Mouse (Mus musculus) gastrocnemius, postnatal 25 days (tissue): ENCODE measurements at regions not wholly inside any gene's neighbourhood (a gene's known extent, or its start where the extent isn't known, plus 50 kb on each side); places are given as distances from the start of the nearest gene placed in this dataset.
A peak's percentile ranks its signal among the peaks of the same experiment; 100 is the strongest.

Experiments used
- DNase-seq: peaks from one replicate; pipeline ENCODE4 v3.0.0; 2022

DNA sequence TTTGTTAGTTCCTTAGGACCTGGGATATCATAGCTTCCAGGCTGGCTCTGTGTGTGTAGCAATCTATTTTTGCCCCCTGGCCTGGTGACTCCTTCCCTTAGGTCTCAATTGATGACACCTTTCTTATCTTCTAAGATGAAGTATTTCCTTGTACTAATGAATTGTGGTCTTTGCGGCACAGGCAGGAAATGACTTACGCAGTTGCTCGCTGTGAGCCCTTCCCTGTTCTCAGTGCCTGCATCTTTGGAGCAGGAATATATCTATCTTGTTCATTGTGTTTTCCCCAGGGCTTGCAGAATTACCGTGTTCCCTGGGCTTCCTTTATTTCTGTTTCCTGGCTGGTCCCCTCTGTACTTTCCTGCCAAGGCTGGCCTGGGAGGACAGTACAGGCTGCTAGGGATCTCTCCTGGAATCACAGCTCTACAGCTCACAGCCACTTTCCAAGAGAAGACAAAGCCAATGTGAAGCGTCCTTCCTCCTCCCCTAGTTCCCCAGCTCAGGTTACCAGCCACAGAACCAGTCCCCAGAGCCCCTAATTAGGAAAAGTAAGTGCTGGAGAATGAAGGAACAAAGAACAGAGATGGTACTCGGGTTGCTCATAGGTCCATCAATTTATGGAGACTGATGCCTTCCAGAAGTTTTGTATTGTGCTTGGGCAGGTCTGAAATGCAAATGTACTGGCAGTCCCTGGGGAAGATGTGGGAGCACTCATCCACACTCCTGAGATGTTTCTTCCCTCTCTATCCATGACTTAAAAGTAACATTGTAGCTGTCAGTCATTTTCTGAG lies 119.2 kb upstream of the Eef2kmt start:
- peak; percentile 17 for DNase-seq

DNA sequence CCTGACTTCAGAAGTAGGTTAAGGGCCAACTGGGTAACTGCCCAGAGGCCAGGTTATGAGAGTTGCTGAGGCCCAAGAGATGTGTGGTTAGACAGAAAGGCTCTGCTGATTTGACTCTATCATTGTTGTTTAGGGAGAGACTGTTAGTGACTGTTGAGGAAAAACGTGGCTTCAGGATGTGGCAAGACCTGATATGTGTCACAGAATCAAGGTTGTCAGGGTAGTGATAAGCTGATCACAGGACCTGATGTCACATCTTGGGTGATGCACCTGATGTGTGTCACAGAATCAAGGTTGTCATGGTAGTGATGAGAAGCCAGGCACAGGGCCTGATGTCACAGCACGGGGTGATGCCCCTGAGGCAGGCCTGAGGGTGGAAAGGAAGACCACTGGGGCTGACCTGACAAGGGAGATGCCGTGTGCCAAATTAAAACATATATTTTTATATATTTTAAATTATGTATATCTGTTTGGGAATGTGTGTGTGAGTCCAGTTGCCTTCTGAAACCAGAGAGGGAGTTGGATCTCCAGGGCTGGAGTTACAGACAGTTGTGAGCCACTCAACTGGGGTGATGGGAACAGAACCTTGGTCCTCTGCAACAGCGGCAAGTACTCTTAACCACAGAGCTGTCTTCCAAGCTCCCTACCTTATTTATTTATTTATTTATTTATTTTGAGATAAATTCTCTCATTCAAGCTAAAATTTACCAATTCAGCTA lies 115.6 kb upstream of the Eef2kmt start:
- DNase-seq: no peak

GRCm38 (mm10) chr16:5370496-5370895 lies 114.7 kb upstream of the Eef2kmt start:
- DNase-seq: no peak

- DNase-seq: no peak
Observed at GRCm38 (mm10) chr16:5368897-5369558, 113.2 kb upstream of the Eef2kmt start.

- DNase-seq: no peak
Observed at GRCm38 (mm10) chr16:5368357-5368756, 112.6 kb upstream of the Eef2kmt start.

DNA sequence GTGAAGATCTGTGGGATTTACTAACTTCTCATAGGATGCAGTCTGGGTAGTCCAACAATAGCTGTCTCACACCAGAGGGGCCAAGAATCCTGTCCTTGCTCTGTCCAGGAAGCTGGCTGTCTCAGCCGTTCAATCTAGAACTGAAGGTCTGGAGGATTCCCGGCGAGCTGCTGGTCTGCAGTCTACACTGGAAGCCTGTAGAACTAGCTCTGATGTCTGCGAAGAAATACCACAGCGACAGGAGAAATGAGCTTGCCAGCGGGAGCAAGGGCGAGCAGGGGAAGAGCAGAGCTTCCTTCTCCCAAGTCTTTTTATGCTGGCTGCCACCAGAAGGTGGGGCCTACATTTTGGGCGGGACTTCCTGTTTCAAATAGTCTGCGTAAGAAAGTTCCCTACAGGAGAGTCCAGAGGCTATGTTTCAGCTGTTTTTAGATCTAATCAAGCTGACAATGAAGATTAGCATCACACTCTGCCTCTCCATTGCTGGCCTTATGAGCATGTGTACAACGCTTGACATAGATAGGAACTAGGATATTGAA lies 111.9 kb upstream of the Eef2kmt start:
- DNase-seq: no peak

DNA sequence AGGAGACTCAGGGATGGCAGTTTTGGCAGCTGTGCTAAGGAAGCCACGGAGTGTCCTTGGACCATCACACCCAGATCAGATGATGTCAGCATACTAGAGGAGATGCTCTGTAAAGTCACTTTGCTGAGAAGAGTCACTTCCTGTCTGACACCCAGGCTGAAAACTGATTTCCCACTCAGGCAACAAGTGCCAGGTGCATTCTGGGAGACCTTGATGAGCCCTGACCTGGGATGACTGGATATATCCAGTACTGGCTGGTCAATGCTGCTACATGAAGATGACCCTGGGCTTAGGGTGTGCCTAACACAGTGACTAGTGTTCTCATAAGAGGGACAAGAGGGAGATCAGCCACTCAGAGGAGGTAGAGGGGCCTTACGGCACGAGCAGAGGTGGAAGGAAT lies 110.2 kb upstream of the Eef2kmt start:
- no peak for DNase-seq

GRCm38 (mm10) chr16:5363007-5363570 lies 107.3 kb upstream of the Eef2kmt start:
- no peak for DNase-seq

GRCm38 (mm10) chr16:5359193-5359592 lies 103.4 kb upstream of the Eef2kmt start:
- no peak for DNase-seq

- DNase-seq: no peak
Observed at GRCm38 (mm10) chr16:5353881-5354280, 98.1 kb upstream of the Eef2kmt start.

DNA sequence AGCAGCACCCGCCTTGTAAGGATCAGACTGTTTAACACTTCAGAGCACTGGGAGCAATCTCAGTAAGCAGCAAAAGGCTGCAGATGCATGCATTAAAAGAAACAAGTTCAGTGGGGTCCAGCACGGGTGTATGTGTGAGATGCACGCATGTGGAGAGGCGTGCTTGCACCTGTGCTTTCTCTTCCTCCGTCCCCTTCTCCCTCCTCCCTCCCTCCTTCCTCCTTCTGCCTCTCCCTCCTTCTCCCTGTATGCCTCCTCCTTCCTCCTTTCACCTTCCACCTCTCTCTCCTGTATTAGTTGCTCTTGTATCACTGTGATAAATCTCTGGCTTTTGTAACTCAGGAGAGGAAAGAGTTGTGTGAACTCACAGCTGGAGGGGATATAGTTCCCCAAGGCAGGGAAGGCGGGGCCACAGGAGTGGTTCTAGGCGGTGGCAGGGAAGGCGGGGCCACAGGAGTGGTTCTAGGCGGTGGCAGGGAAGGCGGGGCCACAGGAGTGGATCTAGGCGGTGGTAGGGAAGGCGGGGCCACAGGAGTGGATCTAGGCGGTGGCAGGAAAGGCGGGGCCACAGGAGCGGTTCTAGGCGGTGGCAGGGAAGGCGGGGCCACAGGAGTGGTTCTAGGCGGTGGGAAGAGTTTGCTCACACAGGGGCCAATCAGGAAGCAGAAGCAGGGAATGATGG lies 96.2 kb upstream of the Eef2kmt start:
- peak; percentile 20 for DNase-seq

- no peak for DNase-seq
Observed at GRCm38 (mm10) chr16:5347151-5347550, 91.4 kb upstream of the Eef2kmt start.

DNA sequence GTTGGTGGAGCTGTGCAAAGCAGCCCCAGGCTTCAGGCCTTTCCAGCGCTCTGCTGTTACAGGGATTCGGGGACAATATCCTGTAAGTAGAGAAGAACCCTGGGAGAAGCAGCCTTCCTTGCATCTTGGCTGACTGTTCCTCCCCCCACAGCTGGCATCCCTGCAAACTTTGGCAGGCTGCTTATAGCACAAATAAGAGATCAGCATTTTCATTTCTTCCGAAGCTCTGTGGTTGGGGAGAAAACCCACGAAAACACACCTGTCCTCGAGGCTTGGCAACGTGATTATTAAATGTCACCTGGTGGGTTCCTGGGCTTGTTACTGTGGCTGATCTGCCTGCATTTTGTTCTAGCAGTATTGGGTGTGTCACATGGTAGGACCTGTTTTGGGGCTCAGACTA lies 86.5 kb upstream of the Eef2kmt start:
- no peak for DNase-seq

- no peak for DNase-seq
Observed at GRCm38 (mm10) chr16:5316271-5316670, 60.5 kb upstream of the Eef2kmt start.

DNA sequence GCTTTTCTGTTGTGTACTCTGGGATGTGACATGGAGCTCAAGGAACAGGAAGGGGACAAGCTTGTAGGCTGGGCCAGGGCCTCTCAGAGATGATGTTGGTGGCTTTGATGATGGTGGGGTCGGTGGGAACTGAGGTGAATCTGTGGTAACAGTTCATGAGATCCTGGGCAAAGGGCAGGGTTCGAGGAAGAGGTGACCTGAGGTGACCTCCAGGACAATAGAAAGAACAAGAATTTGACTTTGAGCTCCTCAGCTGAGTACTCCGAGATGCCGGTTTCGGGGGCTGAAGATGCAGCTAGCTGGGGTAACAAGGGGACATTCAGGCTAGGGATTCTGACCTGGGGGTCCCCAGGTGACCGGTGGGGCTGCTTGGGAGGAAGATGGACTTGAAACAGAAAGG lies 57.5 kb upstream of the Eef2kmt start:
- no peak for DNase-seq

DNA sequence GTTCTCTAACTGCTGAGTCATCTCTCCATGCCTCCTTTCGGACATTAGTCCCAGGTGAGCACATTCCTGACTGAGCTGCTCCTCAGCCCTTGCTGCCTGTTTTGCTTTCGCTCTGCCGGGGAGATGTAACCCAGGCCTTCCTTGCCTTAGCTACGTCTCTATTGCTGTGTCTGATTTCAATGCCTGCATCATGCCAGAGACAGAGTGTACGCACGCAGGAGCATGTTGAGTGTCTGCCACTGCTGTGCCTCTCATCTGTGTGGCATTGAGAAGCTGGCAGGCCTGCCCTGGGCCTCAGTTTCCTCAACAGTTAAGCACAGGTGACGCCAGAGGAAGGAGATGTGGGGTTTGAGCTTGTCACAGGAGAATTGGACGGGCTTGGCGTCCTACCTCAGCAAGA lies 55.7 kb upstream of the Eef2kmt start:
- no peak for DNase-seq

GRCm38 (mm10) chr16:5310736-5311135 lies 55.0 kb upstream of the Eef2kmt start:
- no peak for DNase-seq

- DNase-seq: no peak
Observed at GRCm38 (mm10) chr16:5307761-5308160, 52.0 kb upstream of the Eef2kmt start.

GRCm38 (mm10) chr16:5307249-5307605 lies 51.4 kb upstream of the Eef2kmt start:
- DNase-seq: no peak

GRCm38 (mm10) chr16:5306588-5307248 lies 50.9 kb upstream of the Eef2kmt start:
- DNase-seq: peak; percentile 67
